Mouse (Mus musculus) ES-Bruce4 (cell line): Measurements from ENCODE around the gene Trappc3.

ENCODE experiments used
- CTCF ChIP-seq: IDR thresholded peaks from one replicate; pipeline ENCODE4 v1.8.1; 2011; ENCODE audit warnings: low read depth, low read length
- POLR2A ChIP-seq: IDR thresholded peaks from one replicate; pipeline ENCODE4 v1.8.1; 2011; ENCODE audit warnings: low read length; ENCODE audit not compliant: insufficient read depth

DNA sequence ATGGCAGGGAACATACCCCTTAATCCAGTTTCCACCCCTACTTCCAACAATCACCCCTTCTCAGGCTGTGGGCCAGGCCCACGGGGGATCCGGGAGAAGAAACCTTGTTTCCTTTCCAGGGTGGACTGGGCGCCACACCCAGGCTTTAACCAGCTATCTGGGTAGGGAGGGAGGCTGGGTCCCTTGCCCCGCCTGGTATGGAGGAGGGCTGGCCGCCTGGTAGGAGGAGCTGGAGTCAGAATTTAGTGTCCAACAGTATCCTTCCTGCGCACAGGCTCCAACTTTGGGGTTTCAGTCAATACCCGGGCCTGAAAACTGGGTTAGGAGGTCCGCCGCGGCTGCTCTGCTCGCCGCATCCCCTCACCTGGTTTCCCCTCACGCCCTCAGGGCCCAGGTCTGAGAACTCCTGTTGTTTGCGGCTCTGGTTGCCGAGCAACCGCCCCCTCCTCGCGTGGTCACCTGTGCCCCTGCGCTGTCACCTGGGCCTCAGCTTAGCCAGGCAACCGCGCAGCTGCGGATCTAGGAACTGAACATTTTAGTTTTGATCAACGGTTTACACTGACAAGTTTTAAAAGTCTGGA, 63.2 kb downstream of the Trappc3 start, which contains the start of gene Tekt2:
- no peak for TF ChIP-seq POLR2A
- no peak for TF ChIP-seq CTCF
